Mouse (Mus musculus) stomach, adult 2 months (tissue): Measurements from ENCODE around the gene Get4. TPM values are rescaled to one million over a fixed set of nuclear protein-coding genes. Genes with fewer than 3 reads are reported as not detected.

ENCODE experiments used
- polyA plus RNA-seq: library from polyadenylated mRNA; depleted of rRNA; stranded (reverse); fragments of >200 nt; gene quantifications from 2 replicates; pipeline ENCODE4 v1.2.3, GENCODE M21; 2012; rRNA removed

Gene Get4
- 62.7 and 125 TPM in 2 replicates for polyA plus RNA-seq

DNA sequence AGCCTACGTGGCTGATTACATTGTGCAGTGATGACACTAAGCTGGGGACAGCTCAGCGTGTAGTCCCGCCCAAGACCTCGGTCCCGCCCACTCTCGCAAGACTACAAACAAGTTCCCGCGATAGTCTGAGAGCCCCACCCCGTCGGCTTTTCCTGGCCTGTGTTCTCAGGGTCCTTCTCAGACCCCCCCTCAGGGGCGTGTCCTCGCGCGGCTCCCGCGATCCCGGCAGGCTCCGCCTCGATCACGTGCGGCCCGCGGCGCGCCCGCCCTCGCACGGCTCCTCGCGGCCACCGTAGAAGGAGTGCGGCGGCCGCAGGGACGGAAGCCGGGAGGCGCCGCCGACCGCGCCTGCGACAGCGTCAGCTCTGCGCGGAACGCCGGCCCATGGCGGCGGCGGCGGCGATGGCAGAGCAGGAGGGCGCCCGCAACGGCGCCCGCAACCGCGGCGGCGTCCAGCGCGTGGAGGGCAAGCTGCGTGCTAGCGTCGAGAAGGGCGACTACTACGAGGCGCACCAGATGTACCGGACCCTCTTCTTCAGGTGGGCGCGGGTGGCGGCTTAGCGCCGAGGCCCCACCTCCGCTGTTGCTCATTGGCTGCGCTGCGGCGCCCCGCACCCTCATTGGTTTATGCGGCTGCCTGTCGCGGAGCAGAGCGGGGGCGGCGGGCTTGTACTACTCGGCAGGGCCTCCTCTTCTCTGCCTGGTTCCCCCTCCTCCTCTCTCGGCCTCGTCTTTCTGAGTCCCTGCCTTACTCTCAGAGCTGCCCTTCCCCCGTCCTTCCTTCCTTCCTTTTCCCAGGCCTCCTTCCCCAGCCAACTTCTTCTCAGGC lies at the start of gene Get4:
Gene Get4, plus strand, starts transcription at position 244 of the 829 bp plus-strand sequence.

Other genes with a start within 250 kb of the Get4 start
- gene Prkar1b, start 102.3 kb upstream of the Get4 start, polyA plus RNA-seq: 3.5 and 4.0 TPM in 2 replicates
- gene Dnaaf5, start 102.1 kb upstream of the Get4 start, polyA plus RNA-seq: 9.1 and 9.9 TPM in 2 replicates
- 9.5 and 14.7 TPM in 2 replicates for gene Sun1, start 51.7 kb upstream of the Get4 start, polyA plus RNA-seq
- 15.3 and 20.9 TPM in 2 replicates for gene Adap1, start 73.3 kb downstream of the Get4 start, polyA plus RNA-seq
- 69.5 and 86.5 TPM in 2 replicates for gene Cox19, start 99.1 kb downstream of the Get4 start, polyA plus RNA-seq
- gene Cyp2w1, start 100.3 kb downstream of the Get4 start, polyA plus RNA-seq: 0.12 and 0.61 TPM in 2 replicates
- gene Gpr146, start 125.4 kb downstream of the Get4 start, polyA plus RNA-seq: 5.1 and 6.3 TPM in 2 replicates
- gene C130050O18Rik, start 153.0 kb downstream of the Get4 start, polyA plus RNA-seq: 1.4 and 1.9 TPM in 2 replicates
- 16.3 and 24.9 TPM in 2 replicates for gene Gper1, start 170.8 kb downstream of the Get4 start, polyA plus RNA-seq
- 6.3 and 7.6 TPM in 2 replicates for gene 3110082I17Rik, start 208.2 kb downstream of the Get4 start, polyA plus RNA-seq
- gene Zfand2a, start 232.2 kb downstream of the Get4 start, polyA plus RNA-seq: 6.8 and 8.1 TPM in 2 replicates